Mouse (Mus musculus) hindbrain, embryonic 16.5 days (tissue): ENCODE data around the gene Ctss. TPM values are rescaled to one million over a fixed set of nuclear protein-coding genes. Genes with fewer than 3 reads are reported as not detected.

Experiments
- ATAC-seq: fragments of 200-750 bp; cut with Nextera tagmentation; 2 replicates; pipeline ENCODE4 v1.8.0; 2017; ENCODE audit warnings: moderate TSS enrichment, moderate library complexity
- H3K27ac ChIP-seq: fragments of 300-500 bp; sonication (generic); 2 replicates; pipeline ENCODE4 v1.5.1; 2014; ENCODE audit warnings: low read depth, mild to moderate bottlenecking, control low read depth, low read length, moderate library complexity
- H3K27me3 ChIP-seq: fragments of 300-500 bp; sonication (generic); replicated peaks from 2 replicates; pipeline ENCODE4 v1.6.1; 2014; ENCODE audit warnings: low read length; ENCODE audit not compliant: control insufficient read depth, insufficient read depth
- H3K36me3 ChIP-seq: fragments of 300-500 bp; sonication (generic); 2 replicates; pipeline ENCODE4 v1.6.1; 2014; ENCODE audit warnings: mild to moderate bottlenecking, low read length, moderate library complexity, mixed read lengths; ENCODE audit not compliant: control insufficient read depth, insufficient read depth
- H3K4me1 ChIP-seq: fragments of 300-500 bp; sonication (generic); 2 replicates; pipeline ENCODE4 v1.6.1; 2014; ENCODE audit warnings: low read depth, low read length; ENCODE audit not compliant: control insufficient read depth, insufficient read depth
- H3K4me2 ChIP-seq: fragments of 300-500 bp; sonication (generic); 2 replicates; pipeline ENCODE4 v1.6.1; 2014; ENCODE audit warnings: mild to moderate bottlenecking, low read length, control low read depth, moderate library complexity
- H3K4me3 ChIP-seq: fragments of 300-500 bp; sonication (generic); 2 replicates; pipeline ENCODE4 v1.5.1; 2014; ENCODE audit warnings: mild to moderate bottlenecking, low read length, control low read depth, moderate library complexity
- H3K9ac ChIP-seq: fragments of 300-500 bp; sonication (generic); 2 replicates; pipeline ENCODE4 v1.6.1; 2014; ENCODE audit warnings: low read depth, mild to moderate bottlenecking, control low read depth, low read length, moderate library complexity
- H3K9me3 ChIP-seq: fragments of 300-500 bp; sonication (generic); 2 replicates; pipeline ENCODE4 v1.6.1; 2014; ENCODE audit warnings: mild to moderate bottlenecking, low read length, moderate library complexity; ENCODE audit not compliant: control insufficient read depth
- WGBS: fragments of 180-500 bp; shearing (Covaris S2); extraction: QIAGEN DNeasy Blood & Tissue Kit; methylation state at CpG from one replicate; pipeline ENCODE4 v1.1.7; 2014; 5-methylcytosine and 5-hydroxymethylcytosine counted together
- polyA plus RNA-seq: library from polyadenylated mRNA; unstranded; fragments of >200 nt; fragmentation: Nextera tagmentation; extraction: Ambion mirVana; gene quantifications from 2 replicates; pipeline ENCODE4 v1.2.1, GENCODE M21; 2015

The Ctss gene
- polyA plus RNA-seq, result 11.6 and 16.3 TPM in 2 replicates

DNA sequence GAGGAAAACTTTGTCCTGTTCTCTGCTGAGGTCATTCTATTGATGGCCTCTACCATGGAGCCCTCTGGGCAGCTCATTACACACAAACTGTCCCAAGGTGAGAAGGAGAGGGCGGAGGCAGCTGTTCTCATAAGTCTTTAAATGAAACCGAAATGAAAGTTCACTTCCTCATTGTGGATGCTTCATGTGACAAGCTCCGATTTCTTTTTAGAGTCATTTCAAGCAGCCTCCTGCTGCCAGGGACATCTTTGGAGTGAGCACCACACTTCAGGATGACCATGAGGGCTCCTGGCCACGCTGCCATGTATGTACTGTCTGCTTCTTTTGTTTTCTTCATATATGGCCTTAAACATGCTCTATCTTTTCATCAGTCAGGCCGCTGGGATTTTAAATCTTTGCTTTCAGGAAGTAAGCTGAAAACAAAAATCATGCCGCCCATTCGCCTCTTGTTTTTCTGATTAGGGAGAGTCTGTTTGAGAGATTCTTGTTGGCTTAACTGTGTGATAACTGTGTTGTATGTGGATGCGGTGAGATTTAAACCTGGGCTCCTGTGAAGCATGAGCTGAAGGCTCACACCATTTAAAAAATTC lies at the start of gene Ctss:
Gene Ctss (plus strand): TSS at position 165 of the 590 bp plus-strand sequence.
- Histone ChIP-seq H3K4me2 (no peak within 1 kb of the TSS), H3K27me3 (no peaks in the 10 kb centered on the region), H3K4me1 (no peaks in the 10 kb centered on the region), H3K27ac (no peak within 1 kb of the TSS), H3K4me3 (no peak within 1 kb of the TSS), H3K9ac (no peak within 1 kb of the TSS), H3K9me3 (no peaks in the 10 kb centered on the region), H3K36me3 (no peaks in the 10 kb centered on the region)
- 91% methylated on average over 8 of the region's 8 CpGs for WGBS
- ATAC-seq, result no peak

DNA sequence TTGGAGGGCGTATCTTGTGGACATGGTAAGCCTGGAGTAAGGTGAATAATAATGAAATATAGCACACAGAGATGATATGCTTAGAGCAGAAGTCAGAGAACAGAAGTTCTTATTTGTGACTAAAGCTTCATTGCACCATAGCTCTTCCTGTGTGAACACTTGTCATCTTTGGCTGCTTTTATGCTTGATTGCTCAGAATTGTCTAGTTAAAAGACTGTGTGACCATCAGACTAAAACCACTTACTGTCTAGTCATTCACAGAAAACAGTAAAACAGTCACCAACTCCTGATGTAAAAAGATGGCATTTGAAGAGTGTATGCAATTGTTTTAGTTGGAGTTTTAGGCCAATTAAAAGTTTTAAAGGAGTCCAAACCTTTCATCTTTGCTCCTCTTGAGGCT lies 47.6 kb upstream of the Ctss start:
- H3K27ac ChIP-seq, result no peak overlapping the region
- H3K4me1 ChIP-seq, result no peaks in the 10 kb centered on the region
- H3K4me3 ChIP-seq, result no peak overlapping the region
- no peaks in the 10 kb centered on the region for H3K27me3 ChIP-seq
- H3K9ac ChIP-seq, result no peak overlapping the region
- WGBS, result 92% methylated on average over 1 of the region's 1 CpGs
- ATAC-seq, result no peak
- no peaks in the 10 kb centered on the region for H3K9me3 ChIP-seq
- peaks cover 13% of the 10 kb centered on the region for H3K36me3 ChIP-seq
- H3K4me2 ChIP-seq, result no peak overlapping the region

DNA sequence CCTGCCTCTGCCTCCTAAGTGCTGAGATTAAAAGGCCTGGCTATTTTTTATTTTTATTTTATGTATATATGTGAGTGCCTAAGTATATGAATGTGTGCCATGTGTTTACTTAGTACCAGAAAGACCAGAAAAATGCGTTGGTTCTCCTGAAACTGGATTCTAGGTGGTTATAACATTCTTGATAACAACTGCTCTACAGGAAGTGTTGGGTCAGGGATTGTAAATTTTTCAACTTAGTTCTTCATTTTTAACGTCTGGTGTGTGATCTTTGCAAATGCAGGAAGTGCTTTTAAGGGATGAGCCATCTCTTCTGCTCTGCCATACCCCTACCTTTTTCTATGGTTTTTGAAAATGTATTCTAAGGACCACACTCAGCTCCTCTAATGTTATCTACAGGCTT lies 40.2 kb upstream of the Ctss start:
- no peak overlapping the region for H3K4me3 ChIP-seq
- no peaks in the 10 kb centered on the region for H3K27me3 ChIP-seq
- no peak overlapping the region for H3K4me2 ChIP-seq
- H3K9ac ChIP-seq, result no peak overlapping the region
- H3K9me3 ChIP-seq, result no peaks in the 10 kb centered on the region
- H3K4me1 ChIP-seq, result no peaks in the 10 kb centered on the region
- ATAC-seq, result no peak
- WGBS, result 96% methylated on average over 2 of the region's 2 CpGs
- H3K27ac ChIP-seq, result no peak overlapping the region
- H3K36me3 ChIP-seq, result peaks cover 18% of the 10 kb centered on the region

DNA sequence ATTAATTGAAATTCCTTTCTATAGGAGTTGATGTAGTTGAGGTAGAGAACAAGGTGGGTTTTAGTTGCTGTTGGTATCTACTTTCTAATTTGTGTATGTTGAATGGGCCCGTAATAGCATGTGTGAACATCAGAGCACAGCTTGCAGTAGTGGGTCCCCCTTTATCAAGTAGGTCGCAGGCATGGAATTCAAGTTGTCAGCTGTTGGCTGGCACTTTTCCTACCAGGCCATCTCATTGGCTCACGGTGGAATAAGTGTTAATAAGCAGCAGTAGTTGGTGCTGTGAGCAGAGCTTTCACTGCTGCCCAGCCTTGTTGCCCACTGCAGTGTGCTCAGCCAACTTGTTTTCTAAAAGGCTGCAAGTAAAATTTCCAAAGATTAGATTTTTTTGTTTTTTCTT lies 37.9 kb upstream of the Ctss start:
- WGBS, result 81% methylated on average over 3 of the region's 3 CpGs

DNA sequence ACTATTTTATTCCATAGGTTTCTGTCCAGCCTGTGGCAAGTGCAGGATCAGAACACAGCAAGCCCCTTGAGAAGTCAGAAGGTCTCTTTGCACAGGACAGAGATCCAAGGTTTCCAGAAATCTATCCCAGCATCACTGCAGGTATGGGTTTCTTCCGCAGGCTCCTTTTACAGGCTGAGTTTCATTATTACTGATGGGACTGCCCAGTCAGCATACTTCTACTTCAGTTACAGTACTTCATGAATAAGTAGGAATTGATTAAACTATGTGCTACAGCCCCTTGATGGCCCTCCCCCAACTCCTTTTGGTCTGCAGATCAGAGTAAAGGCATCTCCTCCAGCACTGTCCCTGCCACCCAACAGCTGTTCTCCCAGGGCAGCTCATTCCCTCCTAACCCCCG lies 36.3 kb upstream of the Ctss start:
- Histone ChIP-seq H3K27me3 (no peaks in the 10 kb centered on the region), H3K36me3 (peaks cover 32% of the 10 kb centered on the region), H3K27ac (no peak overlapping the region), H3K9me3 (no peaks in the 10 kb centered on the region), H3K4me3 (no peak overlapping the region), H3K4me1 (no peaks in the 10 kb centered on the region), H3K4me2 (no peak overlapping the region), H3K9ac (no peak overlapping the region)
- 92% methylated on average over 2 of the region's 2 CpGs for WGBS
- no peak for ATAC-seq

More for the DNA sequence above, 37.9 kb upstream of the Ctss start:
- ATAC-seq, result no peak
- H3K9me3 ChIP-seq, result no peaks in the 10 kb centered on the region
- no peaks in the 10 kb centered on the region for H3K4me1 ChIP-seq
- H3K4me3 ChIP-seq, result no peak overlapping the region
- no peak overlapping the region for H3K4me2 ChIP-seq
- H3K27me3 ChIP-seq, result no peaks in the 10 kb centered on the region
- H3K9ac ChIP-seq, result no peak overlapping the region
- no peak overlapping the region for H3K27ac ChIP-seq
- peaks cover 24% of the 10 kb centered on the region for H3K36me3 ChIP-seq

DNA sequence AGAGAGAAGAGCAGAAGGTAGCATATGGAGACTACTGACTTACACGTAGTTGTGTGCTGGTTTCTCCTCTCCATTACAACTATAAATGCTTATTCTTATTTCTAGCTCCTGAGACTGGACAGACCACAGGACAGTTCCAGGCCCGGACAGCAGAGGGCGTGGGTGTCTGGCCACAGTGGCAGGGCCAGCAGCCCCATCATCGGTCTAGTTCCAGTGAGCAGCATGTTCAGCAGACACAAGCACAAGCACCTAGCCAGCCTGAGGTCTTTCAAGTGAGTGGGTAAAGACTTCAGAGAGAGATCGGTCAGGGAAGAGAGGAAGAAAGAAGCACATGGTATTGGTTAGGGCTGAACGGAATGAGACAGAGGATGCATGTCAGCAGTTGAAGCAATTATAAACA lies 32.2 kb upstream of the Ctss start:
- Histone ChIP-seq H3K9ac (no peak overlapping the region), H3K4me3 (no peak overlapping the region), H3K36me3 (peaks cover 24% of the 10 kb centered on the region), H3K27ac (no peak overlapping the region), H3K4me1 (no peaks in the 10 kb centered on the region), H3K27me3 (no peaks in the 10 kb centered on the region), H3K9me3 (no peaks in the 10 kb centered on the region), H3K4me2 (no peak overlapping the region)
- ATAC-seq, result no peak
- 63% methylated on average over 6 of the region's 6 CpGs for WGBS

DNA sequence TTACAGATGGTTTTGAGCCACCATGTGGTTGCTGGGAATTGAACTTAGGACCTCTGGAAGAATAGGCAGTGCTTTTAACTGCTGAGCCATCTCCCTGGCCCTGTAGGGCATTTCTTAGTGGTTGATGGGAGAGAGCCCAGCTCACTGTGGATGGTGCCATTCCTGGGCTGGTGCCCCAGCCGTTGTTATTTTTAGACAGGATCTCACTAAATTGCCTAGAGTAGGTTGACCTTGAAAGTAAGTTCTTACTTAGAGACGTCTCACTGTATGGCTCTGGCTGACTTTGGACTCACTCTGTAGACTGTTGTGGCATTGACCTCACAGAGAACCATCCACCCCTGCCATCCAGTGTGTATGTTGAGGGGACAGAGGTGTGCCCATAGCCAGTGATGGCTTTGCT lies 28.4 kb upstream of the Ctss start:
- WGBS, result 89% methylated on average over 2 of the region's 2 CpGs
- H3K4me2 ChIP-seq, result no peak overlapping the region
- H3K9me3 ChIP-seq, result no peaks in the 10 kb centered on the region
- no peak overlapping the region for H3K9ac ChIP-seq
- H3K4me3 ChIP-seq, result no peak overlapping the region
- H3K36me3 ChIP-seq, result peaks cover 18% of the 10 kb centered on the region
- no peaks in the 10 kb centered on the region for H3K27me3 ChIP-seq
- ATAC-seq, result no peak
- no peaks in the 10 kb centered on the region for H3K4me1 ChIP-seq
- no peak overlapping the region for H3K27ac ChIP-seq

DNA sequence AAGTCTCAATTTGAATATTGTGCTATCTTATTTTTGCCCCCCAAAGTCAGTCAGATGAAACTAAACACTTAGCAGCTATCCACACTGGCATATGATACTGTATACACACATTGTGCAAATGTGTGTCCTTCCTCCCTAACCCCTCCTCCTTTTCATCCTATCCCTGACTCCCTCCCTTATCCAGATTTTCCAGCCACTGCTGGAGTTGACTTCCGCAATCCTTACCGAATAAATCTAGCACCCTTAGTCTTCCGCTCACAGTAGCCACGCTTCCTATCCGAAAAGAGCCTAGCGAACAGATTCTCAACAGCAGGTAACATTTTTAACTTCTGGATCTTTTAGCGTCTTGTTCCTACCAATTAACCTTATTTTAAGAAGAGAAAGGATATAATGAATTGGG lies 27.6 kb upstream of the Ctss start, which contains the start of gene Ctsk:
Gene Ctsk (plus strand): TSS at position 233 of the 400 bp plus-strand sequence.
- no peaks in the 10 kb centered on the region for H3K27me3 ChIP-seq
- H3K9ac ChIP-seq, result no peak within 1 kb of the TSS; the same call in 1 of the 2 replicates
- no peak within 1 kb of the TSS for H3K27ac ChIP-seq
- no peak within 1 kb of the TSS for H3K4me2 ChIP-seq
- ATAC-seq, result no peak
- H3K4me3 ChIP-seq, result no peak within 1 kb of the TSS
- peaks cover 13% of the 10 kb centered on the region for H3K36me3 ChIP-seq
- H3K4me1 ChIP-seq, result no peaks in the 10 kb centered on the region
- H3K9me3 ChIP-seq, result no peaks in the 10 kb centered on the region
- 85% methylated on average over 7 of the region's 7 CpGs for WGBS

DNA sequence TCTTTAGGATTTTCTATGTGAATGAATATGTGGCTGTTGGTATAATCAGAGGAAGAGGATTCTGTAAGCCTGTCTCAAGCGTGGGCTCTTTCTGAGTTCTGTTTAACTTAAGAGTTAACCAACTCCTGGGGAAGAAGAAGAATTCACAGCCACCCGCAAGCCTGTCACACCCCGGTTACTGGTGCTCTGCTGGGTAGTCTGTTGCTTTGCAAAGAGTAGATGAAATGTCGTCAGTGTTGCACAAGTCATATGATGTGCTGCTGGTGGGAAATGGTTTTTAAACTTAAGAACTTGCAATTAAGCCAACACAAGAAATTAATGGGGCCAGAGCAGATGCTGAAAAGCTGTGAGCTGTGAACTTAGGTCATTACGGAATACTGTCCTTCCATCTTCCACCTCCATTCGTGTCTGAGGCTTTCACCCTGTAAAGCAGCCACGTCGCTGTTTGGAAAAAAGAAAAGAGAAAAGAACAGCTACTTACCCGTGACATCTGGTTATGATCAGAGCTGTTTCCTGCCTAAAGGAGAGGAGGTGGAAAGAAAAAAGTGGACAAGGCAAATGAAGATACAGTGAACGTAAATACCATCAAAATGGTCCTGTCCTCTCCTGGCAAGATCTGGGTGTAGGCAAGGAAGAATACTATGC lies 27.0 kb upstream of the Ctss start:
- Histone ChIP-seq H3K27me3 (no peaks in the 10 kb centered on the region), H3K27ac (no peak overlapping the region), H3K4me1 (no peaks in the 10 kb centered on the region), H3K36me3 (peaks cover 9% of the 10 kb centered on the region), H3K4me3 (no peak overlapping the region), H3K4me2 (no peak overlapping the region), H3K9me3 (no peaks in the 10 kb centered on the region), H3K9ac (no peak overlapping the region; the same call in 1 of the 2 replicates)
- WGBS, result 77% methylated on average over 10 of the region's 10 CpGs
- no peak for ATAC-seq
